Mouse (Mus musculus) embryo, embryonic 9.5 days (tissue): ENCODE results near the gene Slc16a2.

ENCODE experiments used
- DNase-seq: peaks from one replicate; pipeline ENCODE4 v3.0.0-alpha.2; 2017; ENCODE audit errors: extremely low spot score

The Slc16a2 gene

DNA sequence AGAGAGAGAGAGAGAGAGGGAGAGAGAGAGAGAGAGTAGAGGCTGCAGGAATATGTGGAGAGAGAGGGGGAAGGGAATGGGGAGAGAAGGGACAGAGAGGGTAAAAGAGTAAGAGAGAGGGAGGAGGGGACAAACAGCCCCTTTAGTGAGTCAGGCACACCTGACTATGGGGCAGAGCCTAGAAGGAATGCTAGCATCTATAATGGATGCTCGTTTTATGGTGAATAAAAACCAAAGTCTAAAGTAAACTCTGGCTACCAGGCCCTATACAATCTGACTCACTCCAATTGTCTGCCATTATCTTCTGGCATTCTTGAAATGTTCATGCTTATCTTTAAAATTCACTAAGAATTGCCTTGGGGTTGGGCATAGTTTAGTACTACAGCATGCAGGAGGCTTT lies 169.7 kb downstream of the Slc16a2 start:
- DNase-seq, result no peak
